24 mouse cellular contexts compared by ENCODE assay signal in genomic region chr6:99162716-99163115, GRCm38 (mm10).
DNase-seq lines count a peak whose midpoint lies in the region; ATAC-seq and TF ChIP-seq lines count a peak whose summit lies in the region.
"Had no signal": no experiment of that assay in that cellular context is flagged by ENCODE, and none has a peak within 500 bp of the region (broad histone marks: within the 10 kb centered on the region; RNA-seq: fewer than 3 reads in every experiment).

No protein-coding gene starts in this region.

- no peaks in the 10 kb centered on the region for H3K27me3 ChIP-seq in embryonic facial prominence, embryonic 12.5 days
- no peaks in the 10 kb centered on the region for H3K27me3 ChIP-seq in embryonic facial prominence, embryonic 10.5 days (replicated peaks; ENCODE audit: low read depth, poor library complexity, severe bottlenecking)
- H3K27me3 ChIP-seq in heart, embryonic 10.5 days (ENCODE audit: insufficient read depth, poor library complexity, severe bottlenecking) = no peaks in the 10 kb centered on the region
- H3K27me3 ChIP-seq in stomach, embryonic 16.5 days (ENCODE audit: control insufficient read depth, insufficient read depth, low read length) = no peaks in the 10 kb centered on the region
- no peaks in the 10 kb centered on the region for H3K27me3 ChIP-seq in stomach, postnatal 0 days (ENCODE audit: control insufficient read depth, insufficient read depth, low read length)
- H3K27me3 ChIP-seq: embryonic facial prominence, embryonic 15.5 days; forebrain, embryonic 13.5 days; hindbrain, embryonic 12.5 days; hindbrain, embryonic 15.5 days had no signal

- no peak overlapping the region for H3K4me2 ChIP-seq in embryonic facial prominence, embryonic 12.5 days (replicated peaks)
- H3K4me2 ChIP-seq in stomach, embryonic 16.5 days (ENCODE audit: low read depth, low read length) = no peak overlapping the region
- no peak overlapping the region for H3K4me2 ChIP-seq in stomach, postnatal 0 days (replicated peaks; ENCODE audit: low read depth)
- H3K4me2 ChIP-seq: embryonic facial prominence, embryonic 15.5 days; forebrain, embryonic 13.5 days; heart, embryonic 11.5 days; hindbrain, embryonic 12.5 days; hindbrain, embryonic 15.5 days had no signal

- no peaks in the 10 kb centered on the region for H3K9me3 ChIP-seq in embryonic facial prominence, embryonic 12.5 days
- H3K9me3 ChIP-seq in embryonic facial prominence, embryonic 10.5 days = no peaks in the 10 kb centered on the region
- no peaks in the 10 kb centered on the region for H3K9me3 ChIP-seq in heart, embryonic 10.5 days
- no peaks in the 10 kb centered on the region for H3K9me3 ChIP-seq in stomach, embryonic 16.5 days (replicated peaks; ENCODE audit: control insufficient read depth, low read length)
- H3K9me3 ChIP-seq in stomach, postnatal 0 days (ENCODE audit: control insufficient read depth, low read length) = no peaks in the 10 kb centered on the region
- H3K9me3 ChIP-seq: embryonic facial prominence, embryonic 15.5 days; forebrain, embryonic 13.5 days; hindbrain, embryonic 12.5 days; hindbrain, embryonic 15.5 days had no signal

- no peak for TF ChIP-seq EP300 in stomach, postnatal 0 days (optimal IDR thresholded peaks at IDR 0.05)

- H3K9ac ChIP-seq in embryonic facial prominence, embryonic 12.5 days = no peak overlapping the region
- H3K9ac ChIP-seq in stomach, embryonic 16.5 days (ENCODE audit: low read length) = no peak overlapping the region
- H3K9ac ChIP-seq in stomach, postnatal 0 days (ENCODE audit: low read length) = no peak overlapping the region
- H3K9ac ChIP-seq: embryonic facial prominence, embryonic 15.5 days; forebrain, embryonic 13.5 days; hindbrain, embryonic 12.5 days; hindbrain, embryonic 15.5 days had no signal

- H3K27ac ChIP-seq in embryonic facial prominence, embryonic 12.5 days = peak overlapping the region; percentile 30; the same call in 1 of the 2 replicates
- no peak overlapping the region for H3K27ac ChIP-seq in embryonic facial prominence, embryonic 10.5 days (replicated peaks)
- H3K27ac ChIP-seq in heart, embryonic 10.5 days = no peak overlapping the region
- peak overlapping the region; percentile 6; the same call in 1 of the 2 replicates for H3K27ac ChIP-seq in stomach, embryonic 16.5 days (ENCODE audit: low read length)
- no peak overlapping the region; the same call in 1 of the 2 replicates for H3K27ac ChIP-seq in stomach, postnatal 0 days (replicated peaks)
- H3K27ac ChIP-seq: embryonic facial prominence, embryonic 15.5 days; forebrain, embryonic 13.5 days; heart, adult 2 months; hindbrain, embryonic 12.5 days; hindbrain, embryonic 15.5 days had no signal

- H3K4me3 ChIP-seq in embryonic facial prominence, embryonic 12.5 days = no peak overlapping the region
- no peak overlapping the region for H3K4me3 ChIP-seq in embryonic facial prominence, embryonic 10.5 days
- no peak overlapping the region for H3K4me3 ChIP-seq in heart, embryonic 10.5 days
- H3K4me3 ChIP-seq in stomach, embryonic 16.5 days (replicated peaks; ENCODE audit: low read length) = no peak overlapping the region
- no peak overlapping the region for H3K4me3 ChIP-seq in stomach, postnatal 0 days (ENCODE audit: low read depth, low read length)
- H3K4me3 ChIP-seq: embryonic facial prominence, embryonic 15.5 days; forebrain, embryonic 13.5 days; heart, adult 2 months; hindbrain, embryonic 12.5 days; hindbrain, embryonic 15.5 days had no signal

- H3K4me1 ChIP-seq in embryonic facial prominence, embryonic 12.5 days = peaks cover 19% of the 10 kb centered on the region
- peaks cover 34% of the 10 kb centered on the region for H3K4me1 ChIP-seq in embryonic facial prominence, embryonic 10.5 days
- peaks cover 23% of the 10 kb centered on the region for H3K4me1 ChIP-seq in heart, embryonic 10.5 days
- H3K4me1 ChIP-seq in stomach, embryonic 16.5 days (ENCODE audit: control insufficient read depth, insufficient read depth, low read length) = peaks cover 25% of the 10 kb centered on the region
- peaks cover 18% of the 10 kb centered on the region for H3K4me1 ChIP-seq in stomach, postnatal 0 days (replicated peaks; ENCODE audit: control insufficient read depth, insufficient read depth)

- 81% methylated on average over 15 of the region's 15 CpGs for WGBS in embryonic facial prominence, embryonic 12.5 days
- 86% methylated on average over 15 of the region's 15 CpGs for WGBS in embryonic facial prominence, embryonic 10.5 days
- WGBS in heart, embryonic 10.5 days = 82% methylated on average over 15 of the region's 15 CpGs
- 86% methylated on average over 15 of the region's 15 CpGs for WGBS in stomach, embryonic 16.5 days
- WGBS in stomach, postnatal 0 days = 86% methylated on average over 15 of the region's 15 CpGs

- no peak for ATAC-seq in embryonic facial prominence, embryonic 12.5 days (ENCODE audit: insufficient number of reproducible peaks, insufficient read depth, low FRiP score, low TSS enrichment)
- ATAC-seq in stomach, embryonic 16.5 days (ENCODE audit: insufficient read depth, low FRiP score) = no peak
- no peak for ATAC-seq in stomach, postnatal 0 days (ENCODE audit: low FRiP score, low TSS enrichment)
- ATAC-seq: activated CD4-positive, CD25-positive, alpha-beta regulatory T cell, adult 4 months; forebrain, embryonic 13.5 days; forebrain, embryonic 16.5 days had no signal

- no peak for DNase-seq in embryonic facial prominence, embryonic 10.5 days (ENCODE audit: low spot score)
- DNase-seq in heart, adult 11 months = peak; percentile 81
- no peak for DNase-seq in heart, embryonic 10.5 days (ENCODE audit: low spot score)
- peak; percentile 14 for DNase-seq in kidney, postnatal 10 days
- DNase-seq in kidney, adult 18-20 months = no peak
- no peak for DNase-seq in stomach, postnatal 0 days (ENCODE audit: low spot score)
- DNase-seq: adrenal gland, adult 8-10 months; adrenal gland, postnatal 25 days; cerebellum, adult 11-12 months; cerebellum, adult 8-10 months; cerebellum, postnatal 10 days; cerebellum, postnatal 36 days; embryo, embryonic 11 days; gastrocnemius, postnatal 14 days; heart, adult 2 months had no signal

- no peak for TF ChIP-seq CTCF in stomach, postnatal 0 days (IDR thresholded peaks at IDR 0.05; ENCODE audit: low read depth)

- no peaks in the 10 kb centered on the region for H3K36me3 ChIP-seq in embryonic facial prominence, embryonic 12.5 days
- no peaks in the 10 kb centered on the region for H3K36me3 ChIP-seq in embryonic facial prominence, embryonic 10.5 days (replicated peaks)
- peaks cover 3% of the 10 kb centered on the region; the same call in 1 of the 2 replicates for H3K36me3 ChIP-seq in heart, embryonic 10.5 days
- no peaks in the 10 kb centered on the region for H3K36me3 ChIP-seq in stomach, embryonic 16.5 days (ENCODE audit: control insufficient read depth, insufficient read depth, low read length)
- H3K36me3 ChIP-seq in stomach, postnatal 0 days (ENCODE audit: control insufficient read depth, insufficient read depth, low read length) = no peaks in the 10 kb centered on the region
- H3K36me3 ChIP-seq: embryonic facial prominence, embryonic 15.5 days; hindbrain, embryonic 12.5 days; hindbrain, embryonic 15.5 days had no signal

Comparison
In these comparisons a context has a peak if more than half of its experiments do, and no peak if none do; other contexts are left out.
1. H3K27ac ChIP-seq: peak in embryonic facial prominence, embryonic 12.5 days (single experiment) and stomach, embryonic 16.5 days (single experiment); none in embryonic facial prominence, embryonic 10.5 days (single experiment), heart, embryonic 10.5 days (single experiment) and stomach, postnatal 0 days (single experiment).
2. DNase-seq: peak in heart, adult 11 months (single experiment) and kidney, postnatal 10 days (single experiment); none in embryonic facial prominence, embryonic 10.5 days (single experiment), heart, embryonic 10.5 days (single experiment), kidney, adult 18-20 months (single experiment) and stomach, postnatal 0 days (single experiment).